Mouse (Mus musculus) v-Abl transformed pro-B cells (cell line): ENCODE results near the gene Tob1.

Experiments
- in situ Hi-C, 2 experiments: fragments of 400-800 bp; cut with MboI; formaldehyde crosslinking; loops; one replicate each; pipeline ENCODE4 v1.15.1; 2025; ENCODE audit not compliant: unreplicated experiment in 2 of 2

The Tob1 gene

GRCm38 (mm10) chr11:94196311-94196710 is 14.9 kb upstream of the Tob1 start:
- in situ Hi-C loops = no loop called here

- in situ Hi-C loops = no loop called here
These were observed 12.7 kb upstream of the Tob1 start for GRCm38 (mm10) chr11:94198405-94199146.

- in situ Hi-C loops = no loop called here
These were observed 11.5 kb upstream of the Tob1 start for GRCm38 (mm10) chr11:94199771-94200170.

- in situ Hi-C loops = no loop called here
These were observed 10.8 kb upstream of the Tob1 start for GRCm38 (mm10) chr11:94200422-94200821.

GRCm38 (mm10) chr11:94202106-94202505 is 9.1 kb upstream of the Tob1 start:
- in situ Hi-C loops = no loop called here

GRCm38 (mm10) chr11:94203066-94203465 is 8.2 kb upstream of the Tob1 start:
- in situ Hi-C loops = no loop called here

GRCm38 (mm10) chr11:94206398-94207114 is 4.7 kb upstream of the Tob1 start:
- in situ Hi-C loops = no loop called here

GRCm38 (mm10) chr11:94208811-94209675 is 2.2 kb upstream of the Tob1 start:
- in situ Hi-C loops = no loop called here

GRCm38 (mm10) chr11:94209695-94210131 is 1.5 kb upstream of the Tob1 start:
- in situ Hi-C loops = no loop called here

- in situ Hi-C loops = no loop called here
These were observed 815 bp upstream of the Tob1 start for GRCm38 (mm10) chr11:94210191-94211086.

GRCm38 (mm10) chr11:94211651-94212488 is 616 bp downstream of the Tob1 start:
- in situ Hi-C loops = no loop called here

- in situ Hi-C loops = no loop called here
These were observed 1.2 kb downstream of the Tob1 start for GRCm38 (mm10) chr11:94212489-94212836.

GRCm38 (mm10) chr11:94212997-94213396 is 1.7 kb downstream of the Tob1 start:
- in situ Hi-C loops = no loop called here

- in situ Hi-C loops = no loop called here
These were observed 2.7 kb downstream of the Tob1 start for GRCm38 (mm10) chr11:94213735-94214594.

GRCm38 (mm10) chr11:94215581-94215980 is 4.3 kb downstream of the Tob1 start:
- in situ Hi-C loops = no loop called here

GRCm38 (mm10) chr11:94216247-94216646 is 5.0 kb downstream of the Tob1 start:
- in situ Hi-C loops = no loop called here

GRCm38 (mm10) chr11:94221257-94221656 is 10.0 kb downstream of the Tob1 start:
- in situ Hi-C loops = loop anchor here (5.0 to 10.0 kb wide), 3 partner anchors 89 to 256 kb away; partner anchors contain the start of genes Gm20390 (in 1 of the 2) and Nme1 (in 1 of the 2)

- in situ Hi-C loops = loop anchor here (5.0 to 10.0 kb wide), 3 partner anchors 91 to 259 kb away; partner anchors contain the start of genes Gm20390 (in 1 of the 2) and Nme1 (in 1 of the 2)
These were observed 12.3 kb downstream of the Tob1 start for GRCm38 (mm10) chr11:94223531-94223930.
